Mouse (Mus musculus) bone marrow, adult 2 months (tissue): ENCODE results near the gene Alk. TPM values are rescaled to one million over a fixed set of nuclear protein-coding genes. Genes with fewer than 3 reads are reported as not detected.

Source experiments
- H3K27ac ChIP-seq: fragments of 200-500 bp; 2 replicates; pipeline ENCODE4 v1.5.1; 2012; ENCODE audit warnings: low read depth, mild to moderate bottlenecking, control low read depth, inconsistent platforms, low read length; ENCODE audit not compliant: control insufficient read depth, poor library complexity, insufficient read depth
- H3K4me1 ChIP-seq: fragments of 200-500 bp; 2 replicates; pipeline ENCODE4 v1.6.1; 2011; ENCODE audit warnings: low read length; ENCODE audit not compliant: control insufficient read depth, insufficient read depth
- H3K4me3 ChIP-seq: fragments of 200-500 bp; replicated peaks from 2 replicates; pipeline ENCODE3; 2011; ENCODE audit warnings: mild to moderate bottlenecking, low read depth, low read length, control low read depth; ENCODE audit not compliant: control insufficient read depth
- CTCF ChIP-seq: fragments of 200-500 bp; IDR thresholded peaks from 2 replicates; pipeline ENCODE4 v1.5.1; 2011; ENCODE audit warnings: low read length, control low read depth; ENCODE audit not compliant: control insufficient read depth, insufficient read depth
- POLR2A ChIP-seq: fragments of 200-500 bp; IDR thresholded peaks from 2 replicates; pipeline ENCODE4 v1.6.1; 2011; ENCODE audit warnings: low read depth, mild to moderate bottlenecking, control low read depth, low read length, borderline replicate concordance; ENCODE audit not compliant: control insufficient read depth
- WGBS: fragments of 180-500 bp; shearing (Covaris S2); methylation state at CpG from one replicate; pipeline ENCODE4 v1.1.7; 2018; 5-methylcytosine and 5-hydroxymethylcytosine counted together
- polyA plus RNA-seq: library from polyadenylated mRNA; stranded (reverse); fragments of >200 nt; gene quantifications from 2 replicates; pipeline ENCODE4 v1.2.4, GENCODE M21; 2011; ENCODE audit warnings: low replicate concordance; ENCODE audit not compliant: missing spikeins, insufficient read depth, insufficient read length

Alk gene
- polyA plus RNA-seq, 1 experiment: not detected

DNA sequence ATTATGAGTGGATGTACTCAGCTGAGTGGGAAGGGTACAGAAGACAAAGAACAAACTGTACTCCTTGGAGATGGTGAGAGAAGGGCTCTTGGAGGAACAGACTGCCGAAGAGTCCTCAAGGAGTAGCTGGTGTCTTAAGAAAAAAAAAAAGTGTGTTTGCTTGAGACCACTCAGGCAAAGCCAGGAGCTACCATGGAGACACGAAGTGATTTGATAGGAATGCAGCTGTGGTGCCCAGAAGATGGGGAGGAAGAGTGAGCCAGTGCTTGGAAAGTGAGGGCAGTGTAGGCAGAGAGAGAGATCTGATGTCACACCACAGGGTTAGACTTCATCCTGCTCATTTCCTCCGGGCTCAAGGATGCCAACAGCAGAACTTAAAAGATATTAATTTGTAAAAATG is 613.2 kb downstream of the Alk start:
- Histone ChIP-seq H3K4me3 (no peak overlapping the region), H3K27ac (no peak overlapping the region), H3K4me1 (no peaks in the 10 kb centered on the region)
- no peak for TF ChIP-seq CTCF
- no peak for TF ChIP-seq POLR2A
- WGBS: 67% methylated on average over 3 of the region's 3 CpGs

DNA sequence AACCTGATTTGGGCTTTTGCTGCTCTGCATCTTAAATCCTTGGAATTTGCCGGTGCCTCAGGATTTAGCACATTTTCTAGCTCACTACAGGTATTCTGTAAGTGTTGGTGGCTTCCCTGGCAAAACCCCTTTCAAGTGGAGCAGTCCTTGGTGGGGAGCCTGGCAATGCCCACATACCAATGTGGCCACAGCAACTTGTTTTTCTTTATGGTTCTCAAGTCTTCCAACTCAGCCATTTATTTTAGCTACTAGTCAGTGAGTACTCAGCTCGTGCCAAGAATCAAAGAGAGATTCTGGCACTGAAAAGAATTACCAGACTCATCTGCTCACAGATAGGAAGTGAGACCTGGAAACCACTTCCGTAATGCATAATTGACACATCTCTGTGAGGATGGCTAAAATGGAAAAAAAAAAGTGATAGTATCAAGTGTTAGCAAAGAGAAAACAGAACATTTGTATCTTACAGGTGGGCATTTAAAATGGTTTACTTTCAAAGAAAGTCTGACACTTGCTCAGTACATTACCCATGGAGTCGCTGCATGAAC is 614.2 kb downstream of the Alk start:
- Histone ChIP-seq H3K27ac (no peak overlapping the region), H3K4me3 (no peak overlapping the region), H3K4me1 (no peaks in the 10 kb centered on the region)
- no peak for TF ChIP-seq POLR2A
- no peak for TF ChIP-seq CTCF
- whole genome bisulfite sequencing: 57% methylated on average over 4 of the region's 4 CpGs

DNA sequence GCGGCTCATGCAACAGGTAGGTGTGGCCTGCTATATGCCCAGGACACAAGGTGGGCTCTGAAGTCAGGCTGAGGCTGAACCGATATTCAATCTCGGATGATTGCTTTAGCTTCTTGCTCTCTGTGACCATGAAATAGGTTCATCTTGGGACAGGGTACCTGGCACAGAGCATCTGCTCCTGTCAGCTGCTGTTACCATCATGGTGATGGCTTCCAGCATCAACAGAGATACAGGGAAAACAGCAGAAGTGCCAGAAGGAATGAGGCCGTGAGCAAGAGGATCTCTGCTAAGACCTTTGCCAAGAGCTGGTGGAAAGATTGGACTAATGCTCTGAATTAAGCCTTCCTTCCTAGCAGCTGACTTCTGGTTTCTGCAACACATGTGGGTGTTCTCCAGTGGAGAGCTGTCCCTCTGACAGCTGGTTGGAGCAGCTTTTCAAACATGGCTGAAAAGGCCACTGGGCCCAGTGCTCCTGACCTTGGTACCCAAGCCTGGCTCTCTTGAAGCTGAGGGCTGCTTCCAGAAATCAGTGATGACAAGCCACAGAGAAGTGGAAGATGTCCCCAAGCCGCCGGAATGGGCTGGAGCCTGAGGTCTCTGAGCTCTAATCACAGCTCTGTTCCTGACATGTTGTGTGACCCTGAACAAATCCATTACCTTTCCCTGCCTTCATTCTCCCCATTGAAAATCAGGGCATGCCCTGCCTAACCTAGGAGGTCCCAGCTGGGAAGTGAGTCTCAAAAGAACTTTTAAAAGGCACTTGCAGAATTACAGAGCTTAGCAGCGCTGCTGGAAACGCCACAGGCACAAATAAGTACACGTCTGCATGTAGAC is 615.5 kb downstream of the Alk start:
- H3K27ac ChIP-seq: no peak overlapping the region
- TF ChIP-seq POLR2A (no peak), CTCF (no peak)
- H3K4me3 ChIP-seq: no peak overlapping the region
- 80% methylated on average over 9 of the region's 9 CpGs for WGBS
- no peaks in the 10 kb centered on the region for H3K4me1 ChIP-seq

GRCm38 (mm10) chr17:71986998-71987397 is 617.4 kb downstream of the Alk start:
- TF ChIP-seq POLR2A: no peak
- Histone ChIP-seq H3K4me3 (no peak overlapping the region), H3K27ac (no peak overlapping the region), H3K4me1 (no peaks in the 10 kb centered on the region)
- 30% methylated on average over 8 of the region's 8 CpGs for WGBS

DNA sequence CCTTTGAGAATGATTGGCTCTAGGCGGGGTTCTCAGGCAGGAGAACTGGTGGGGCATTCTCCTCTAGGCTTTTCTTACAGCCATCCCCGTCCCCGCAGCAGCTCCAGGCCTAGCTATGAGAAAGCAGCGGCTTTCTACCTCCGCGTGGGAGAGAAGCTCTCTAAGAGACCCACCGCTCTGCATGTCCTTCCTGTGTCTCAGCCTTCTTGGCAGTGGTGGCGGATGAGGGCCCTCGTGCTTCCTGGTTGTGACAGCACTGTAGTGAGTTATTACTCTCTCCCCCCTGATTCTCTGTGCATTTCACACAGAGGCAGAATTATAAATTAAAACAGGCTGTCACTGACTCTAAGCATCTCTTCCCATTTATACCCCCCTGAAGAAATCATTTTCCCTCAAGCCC is 618.0 kb downstream of the Alk start:
- Histone ChIP-seq H3K27ac (no peak overlapping the region), H3K4me1 (no peaks in the 10 kb centered on the region), H3K4me3 (no peak overlapping the region)
- 9% methylated on average over 9 of the region's 9 CpGs for WGBS
- no peak for TF ChIP-seq CTCF
- TF ChIP-seq POLR2A: no peak

- 74% methylated on average over 4 of the region's 4 CpGs for WGBS
- no peaks in the 10 kb centered on the region for H3K4me1 ChIP-seq
- TF ChIP-seq POLR2A: no peak
- TF ChIP-seq CTCF: no peak
- H3K27ac ChIP-seq: no peak overlapping the region
- H3K4me3 ChIP-seq: no peak overlapping the region
These were observed 623.2 kb downstream of the Alk start for GRCm38 (mm10) chr17:71981177-71981576.

DNA sequence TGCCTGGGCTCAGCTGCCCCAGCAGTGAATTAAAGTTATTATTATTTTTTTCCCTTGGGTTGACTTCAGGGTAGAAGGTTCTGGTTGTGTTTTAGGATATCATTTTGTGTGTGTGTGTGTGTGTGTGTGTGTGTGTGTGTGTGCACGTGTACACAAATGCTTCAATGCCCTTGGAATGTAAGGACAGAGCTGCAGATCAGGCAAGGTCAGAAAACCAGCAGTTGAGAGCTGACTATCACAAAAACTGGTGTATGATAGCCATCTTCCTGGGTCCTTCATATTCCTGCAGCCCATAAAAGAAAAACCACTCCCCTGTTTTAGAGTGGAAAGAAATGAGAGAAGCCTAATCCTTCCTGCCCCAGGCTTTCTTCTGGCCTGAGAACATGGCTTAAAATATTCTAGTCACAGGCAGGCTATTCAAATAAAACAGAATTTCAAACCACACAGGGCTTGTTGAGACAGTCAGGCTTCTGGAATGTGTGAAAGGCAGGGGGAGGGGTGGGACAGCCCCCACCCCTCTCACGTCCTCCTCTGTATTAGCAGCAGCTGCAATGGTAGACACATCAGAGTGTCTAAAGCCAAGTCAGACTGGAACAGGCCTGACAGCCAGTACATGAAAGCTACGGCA is 623.8 kb downstream of the Alk start:
- WGBS: 65% methylated on average over 3 of the region's 3 CpGs
- TF ChIP-seq CTCF (no peak), POLR2A (no peak)
- H3K4me1 ChIP-seq: no peaks in the 10 kb centered on the region
- H3K27ac ChIP-seq: no peak overlapping the region
- H3K4me3 ChIP-seq: no peak overlapping the region

DNA sequence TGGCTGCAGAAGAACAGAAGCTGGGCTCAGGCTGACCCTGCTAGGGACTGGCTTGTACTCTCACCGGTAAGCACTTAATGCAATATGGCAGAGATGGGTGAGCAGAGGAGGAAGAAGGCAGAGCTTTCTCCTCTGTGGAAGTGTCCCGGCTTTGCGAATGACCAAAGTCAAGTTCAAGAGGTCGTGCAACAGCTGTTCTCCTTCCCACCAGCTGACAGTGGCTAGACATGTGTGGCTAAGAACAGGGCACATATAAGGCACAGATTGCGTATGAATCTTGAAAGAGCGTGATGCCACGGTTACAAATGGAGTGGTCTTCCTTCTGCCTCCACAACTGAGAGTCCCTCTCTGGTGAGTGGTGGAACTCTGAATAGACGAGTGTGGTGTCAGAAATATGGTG is 625.3 kb downstream of the Alk start:
- H3K4me3 ChIP-seq: no peak overlapping the region
- WGBS: 84% methylated on average over 8 of the region's 8 CpGs
- H3K27ac ChIP-seq: no peak overlapping the region
- TF ChIP-seq CTCF: no peak
- TF ChIP-seq POLR2A: no peak
- H3K4me1 ChIP-seq: no peaks in the 10 kb centered on the region
